Mouse (Mus musculus) forebrain, embryonic 11.5 days (tissue): ENCODE results near the gene Hivep2. TPM values are rescaled to one million over a fixed set of nuclear protein-coding genes. Genes with fewer than 3 reads are reported as not detected.

Experiments used
- ATAC-seq: fragments of 200-750 bp; cut with Nextera tagmentation; replicated peaks from 2 replicates; pipeline ENCODE4 v1.8.0; 2017; ENCODE audit warnings: moderate TSS enrichment; ENCODE audit not compliant: low FRiP score
- DNase-seq: peaks from one replicate; pipeline ENCODE4 v3.0.0-alpha.2; 2017; ENCODE audit warnings: low spot score
- H3K27ac ChIP-seq: fragments of 300-500 bp; sonication (generic); 2 replicates; pipeline ENCODE4 v1.5.1; 2014; ENCODE audit warnings: low read depth, low read length
- H3K27me3 ChIP-seq: fragments of 300-500 bp; sonication (generic); 2 replicates; pipeline ENCODE4 v1.6.1; 2014; ENCODE audit warnings: mild to moderate bottlenecking, low read length, mixed read lengths; ENCODE audit not compliant: control insufficient read depth, insufficient read depth
- H3K36me3 ChIP-seq: fragments of 300-500 bp; sonication (generic); 2 replicates; pipeline ENCODE4 v1.6.1; 2014; ENCODE audit warnings: mild to moderate bottlenecking, low read length, moderate library complexity, mixed read lengths; ENCODE audit not compliant: control insufficient read depth, insufficient read depth
- H3K4me1 ChIP-seq: fragments of 300-500 bp; sonication (generic); replicated peaks from 2 replicates; pipeline ENCODE4 v1.6.1; 2014; ENCODE audit warnings: low read length, mixed read lengths; ENCODE audit not compliant: control insufficient read depth, insufficient read depth
- H3K4me2 ChIP-seq: fragments of 300-500 bp; sonication (generic); 2 replicates; pipeline ENCODE4 v1.6.1; 2014; ENCODE audit warnings: low read depth, mild to moderate bottlenecking, low read length, moderate library complexity, mixed read lengths; ENCODE audit not compliant: severe bottlenecking
- H3K4me3 ChIP-seq: fragments of 300-500 bp; sonication (generic); 2 replicates; pipeline ENCODE4 v1.5.1; 2014; ENCODE audit warnings: low read depth, low read length
- H3K9ac ChIP-seq: fragments of 300-500 bp; sonication (generic); 2 replicates; pipeline ENCODE4 v1.6.1; 2014; ENCODE audit warnings: low read length
- H3K9me3 ChIP-seq: fragments of 300-500 bp; sonication (generic); 2 replicates; pipeline ENCODE4 v1.6.1; 2016; ENCODE audit warnings: low read length, mixed read lengths; ENCODE audit not compliant: control insufficient read depth
- WGBS: fragments of 180-500 bp; shearing (Covaris S2); extraction: QIAGEN DNeasy Blood & Tissue Kit; methylation state at CpG from one replicate; pipeline ENCODE4 v1.1.7; 2014; 5-methylcytosine and 5-hydroxymethylcytosine counted together
- polyA plus RNA-seq: library from polyadenylated mRNA; unstranded; fragments of >200 nt; fragmentation: Nextera tagmentation; extraction: Ambion mirVana; gene quantifications from 2 replicates; pipeline ENCODE4 v1.2.1, GENCODE M21; 2014

Gene Hivep2
- polyA plus RNA-seq, 1 experiment from 2014 or later = 4.7 TPM

- no peaks in the 10 kb centered on the region for H3K9me3 ChIP-seq
- WGBS = 66% methylated on average over 3 of the region's 3 CpGs
- H3K27ac ChIP-seq = no peak overlapping the region
- DNase-seq = no peak
- no peaks in the 10 kb centered on the region for H3K27me3 ChIP-seq
- ATAC-seq = no peak
- no peak overlapping the region for H3K4me3 ChIP-seq
- H3K9ac ChIP-seq = no peak overlapping the region
- H3K4me2 ChIP-seq = no peak overlapping the region
- H3K36me3 ChIP-seq = no peaks in the 10 kb centered on the region
- H3K4me1 ChIP-seq = no peaks in the 10 kb centered on the region
Measured at GRCm38 (mm10) chr10:13943706-13944105, 22.2 kb upstream of the Hivep2 start.

DNA sequence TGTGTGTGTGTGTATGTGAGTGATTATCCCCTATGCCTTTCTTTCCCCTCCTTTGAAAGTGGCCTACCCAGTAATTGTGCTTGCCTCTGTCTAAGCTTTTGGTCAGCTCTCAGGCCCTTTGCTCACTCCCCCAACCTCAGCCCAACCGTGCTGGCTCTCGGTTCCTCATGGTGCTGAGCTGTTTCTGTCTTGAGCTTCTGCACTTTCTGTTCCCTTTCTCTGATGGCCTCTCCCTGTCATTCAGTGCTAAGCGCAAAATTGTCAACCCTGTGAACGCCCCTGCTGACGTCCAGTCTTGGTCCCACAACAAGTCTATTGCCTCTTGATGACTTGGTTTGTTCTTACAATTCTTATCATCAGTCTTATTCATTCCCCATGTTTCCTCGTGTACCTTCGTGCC, 19.4 kb upstream of the Hivep2 start:
- WGBS = 59% methylated on average over 7 of the region's 7 CpGs
- H3K27me3 ChIP-seq = no peaks in the 10 kb centered on the region
- no peaks in the 10 kb centered on the region for H3K36me3 ChIP-seq
- no peak overlapping the region for H3K9ac ChIP-seq
- no peak overlapping the region for H3K4me3 ChIP-seq
- ATAC-seq (peak; percentile 58), DNase-seq (no peak)
- no peak overlapping the region for H3K4me2 ChIP-seq
- H3K9me3 ChIP-seq = no peaks in the 10 kb centered on the region
- no peaks in the 10 kb centered on the region for H3K4me1 ChIP-seq
- no peak overlapping the region for H3K27ac ChIP-seq

- DNase-seq = no peak
- Histone ChIP-seq H3K4me1 (no peaks in the 10 kb centered on the region), H3K27ac (no peak overlapping the region), H3K9me3 (no peaks in the 10 kb centered on the region), H3K27me3 (no peaks in the 10 kb centered on the region), H3K9ac (no peak overlapping the region), H3K4me3 (no peak overlapping the region), H3K4me2 (no peak overlapping the region), H3K36me3 (no peaks in the 10 kb centered on the region)
- WGBS = 59% methylated on average over 2 of the region's 2 CpGs
- ATAC-seq = no peak
Measured at GRCm38 (mm10) chr10:13962965-13963364, 2.9 kb upstream of the Hivep2 start.

DNA sequence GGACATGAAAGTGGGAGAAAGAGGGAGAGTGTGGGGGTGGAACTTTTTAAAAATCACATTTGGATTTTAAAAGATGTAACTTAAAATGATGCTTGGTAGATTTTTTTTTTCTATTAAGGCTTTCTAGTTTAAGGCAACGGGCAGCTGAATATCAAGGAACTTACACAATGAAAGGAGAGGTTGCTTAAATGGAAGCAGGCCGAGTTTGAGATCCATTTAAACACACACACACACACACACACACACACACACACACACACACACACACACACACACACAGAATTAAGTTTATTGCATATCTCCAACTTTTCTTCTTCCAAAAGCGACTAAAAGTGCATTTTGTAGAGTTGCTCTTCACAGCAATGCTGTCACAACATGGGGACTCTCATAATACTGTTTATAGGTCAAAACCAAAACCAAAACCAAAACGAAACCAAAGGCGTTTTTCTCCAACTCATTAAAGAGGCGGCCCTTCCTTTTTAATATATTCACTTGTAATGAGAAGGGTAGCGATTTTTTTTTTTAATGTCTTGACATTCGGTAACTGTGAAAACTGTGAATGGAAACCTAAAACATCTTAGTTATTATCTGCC, 1.9 kb upstream of the Hivep2 start:
- Histone ChIP-seq H3K4me3 (peak overlapping the region; percentile 71), H3K4me2 (peak overlapping the region; percentile 100), H3K27ac (no peak overlapping the region), H3K9ac (no peak overlapping the region; the same call in 1 of the 2 replicates), H3K36me3 (no peaks in the 10 kb centered on the region), H3K9me3 (no peaks in the 10 kb centered on the region), H3K27me3 (no peaks in the 10 kb centered on the region), H3K4me1 (no peaks in the 10 kb centered on the region)
- ATAC-seq (no peak), DNase-seq (no peak)
- 6% methylated on average over 8 of the region's 8 CpGs for WGBS

GRCm38 (mm10) chr10:13964501-13965281, 1.2 kb upstream of the Hivep2 start:
- peak; percentile 77 for DNase-seq
- peak overlapping the region; percentile 83 for H3K9ac ChIP-seq
- H3K4me3 ChIP-seq = peak overlapping the region; percentile 71
- peak; percentile 24 for ATAC-seq
- no peak overlapping the region for H3K27ac ChIP-seq
- H3K4me1 ChIP-seq = no peaks in the 10 kb centered on the region
- H3K27me3 ChIP-seq = no peaks in the 10 kb centered on the region
- H3K9me3 ChIP-seq = no peaks in the 10 kb centered on the region
- peak overlapping the region; percentile 100 for H3K4me2 ChIP-seq
- WGBS = under 1% methylated on average over 65 of the region's 65 CpGs
- H3K36me3 ChIP-seq = no peaks in the 10 kb centered on the region

GRCm38 (mm10) chr10:13965316-13965973, 430 bp upstream of the Hivep2 start:
- ATAC-seq = peak; percentile 71
- no peaks in the 10 kb centered on the region for H3K9me3 ChIP-seq

GRCm38 (mm10) chr10:13966830-13967450, 1.1 kb downstream of the Hivep2 start:
- H3K36me3 ChIP-seq = no peaks in the 10 kb centered on the region
- WGBS = under 1% methylated on average over 45 of the region's 66 CpGs
- H3K27ac ChIP-seq = peak overlapping the region; percentile 79
- peak; percentile 81 for ATAC-seq
- H3K27me3 ChIP-seq = no peaks in the 10 kb centered on the region
- peak; percentile 87 for DNase-seq
- peak overlapping the region; percentile 100 for H3K4me2 ChIP-seq
- no peaks in the 10 kb centered on the region for H3K4me1 ChIP-seq
- peak overlapping the region; percentile 83 for H3K9ac ChIP-seq
- H3K9me3 ChIP-seq = no peaks in the 10 kb centered on the region
- peak overlapping the region; percentile 71 for H3K4me3 ChIP-seq

More at GRCm38 (mm10) chr10:13965316-13965973, 430 bp upstream of the Hivep2 start:
- Histone ChIP-seq H3K4me1 (no peaks in the 10 kb centered on the region), H3K4me3 (peak overlapping the region; percentile 71), H3K36me3 (no peaks in the 10 kb centered on the region), H3K27ac (peak overlapping the region; percentile 41; the same call in 1 of the 2 replicates), H3K9ac (peak overlapping the region; percentile 83), H3K4me2 (peak overlapping the region; percentile 100), H3K27me3 (no peaks in the 10 kb centered on the region)
- DNase-seq = peak; percentile 92
- WGBS = under 1% methylated on average over 54 of the region's 54 CpGs

DNA sequence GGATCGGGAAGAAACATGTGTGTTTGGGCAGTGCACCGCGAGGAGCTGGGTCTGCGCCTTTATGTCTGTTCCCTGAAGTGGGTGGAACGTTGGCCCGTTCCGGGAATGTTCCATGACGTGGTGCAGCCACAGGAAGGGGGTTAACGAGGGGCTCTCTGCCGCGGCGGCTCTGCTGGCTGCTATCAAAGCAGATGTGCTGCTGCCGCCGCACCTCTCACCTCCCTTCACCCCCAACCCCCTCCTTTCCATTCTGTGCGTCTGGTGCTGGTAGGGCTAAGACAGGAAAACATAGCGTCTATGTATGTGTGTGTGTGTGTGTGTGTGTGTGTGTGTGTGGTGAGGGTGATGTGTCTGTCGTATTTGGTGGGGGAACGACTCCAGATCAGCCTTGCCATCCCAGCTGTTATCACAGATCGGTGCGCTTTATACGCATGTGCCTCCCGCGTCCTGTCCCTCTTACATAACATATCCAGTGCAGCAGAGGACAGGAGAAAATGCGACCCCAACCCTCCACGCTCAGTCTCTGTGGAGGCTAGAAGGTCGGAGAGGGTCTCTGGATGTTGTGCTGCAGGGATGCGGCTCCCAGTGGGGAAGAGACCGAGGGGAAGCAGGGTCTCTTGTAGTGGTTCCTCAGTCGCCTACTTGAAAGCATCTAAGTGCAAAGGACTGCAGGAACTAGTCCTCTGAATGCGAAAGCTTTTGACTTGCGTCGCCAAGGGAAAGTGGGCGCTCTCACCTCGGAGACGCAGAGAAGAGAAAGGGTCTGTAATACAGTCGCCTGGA, 1.8 kb downstream of the Hivep2 start:
- Histone ChIP-seq H3K4me2 (peak overlapping the region; percentile 100), H3K9ac (peak overlapping the region; percentile 83), H3K9me3 (no peaks in the 10 kb centered on the region), H3K27me3 (no peaks in the 10 kb centered on the region), H3K27ac (peak overlapping the region; percentile 79), H3K36me3 (no peaks in the 10 kb centered on the region), H3K4me1 (no peaks in the 10 kb centered on the region), H3K4me3 (peak overlapping the region; percentile 71)
- DNase-seq = peak; percentile 83
- WGBS = under 1% methylated on average over 36 of the region's 36 CpGs
- peak; percentile 43 for ATAC-seq
